Mouse (Mus musculus) midbrain, postnatal 0 days (tissue): ENCODE data around the gene Cdk17. TPM values are rescaled to one million over a fixed set of nuclear protein-coding genes. Genes with fewer than 3 reads are reported as not detected.

Source experiments
- ATAC-seq: fragments of 200-750 bp; cut with Nextera tagmentation; 2 replicates; pipeline ENCODE4 v1.8.0; 2017; ENCODE audit warnings: moderate number of reproducible peaks, mild to moderate bottlenecking, moderate TSS enrichment, moderate library complexity; ENCODE audit not compliant: low FRiP score
- DNase-seq: peaks from one replicate; pipeline ENCODE4 v3.0.0-alpha.2; 2015; ENCODE audit warnings: low spot score
- H3K27ac ChIP-seq: fragments of 300-500 bp; sonication (generic); 2 replicates; pipeline ENCODE4 v1.5.1; 2014; ENCODE audit warnings: low read depth, mild to moderate bottlenecking, low read length, mixed read lengths
- H3K27me3 ChIP-seq: fragments of 300-500 bp; sonication (generic); 2 replicates; pipeline ENCODE4 v1.6.1; 2014; ENCODE audit warnings: low read length, control low read depth, mixed read lengths; ENCODE audit not compliant: insufficient read depth
- H3K36me3 ChIP-seq: fragments of 300-500 bp; sonication (generic); 2 replicates; pipeline ENCODE4 v1.6.1; 2014; ENCODE audit warnings: low read length, control low read depth, mixed read lengths; ENCODE audit not compliant: insufficient read depth
- H3K4me1 ChIP-seq: fragments of 300-500 bp; sonication (generic); 2 replicates; pipeline ENCODE4 v1.6.1; 2014; ENCODE audit warnings: mild to moderate bottlenecking, control low read depth, antibody characterized with exemption, low read length, mixed read lengths; ENCODE audit not compliant: insufficient read depth
- H3K4me2 ChIP-seq: fragments of 300-500 bp; sonication (generic); 2 replicates; pipeline ENCODE4 v1.6.1; 2014; ENCODE audit warnings: low read depth, mild to moderate bottlenecking, low read length, mixed read lengths; ENCODE audit not compliant: poor library complexity, severe bottlenecking
- H3K4me3 ChIP-seq: fragments of 300-500 bp; sonication (generic); 2 replicates; pipeline ENCODE4 v1.5.1; 2014; ENCODE audit warnings: low read depth, mild to moderate bottlenecking, low read length, moderate library complexity
- H3K9ac ChIP-seq: fragments of 300-500 bp; sonication (generic); replicated peaks from 2 replicates; pipeline ENCODE4 v1.6.1; 2014; ENCODE audit warnings: mild to moderate bottlenecking, low read length, moderate library complexity, mixed read lengths; ENCODE audit not compliant: poor library complexity, severe bottlenecking
- H3K9me3 ChIP-seq: fragments of 300-500 bp; sonication (generic); 2 replicates; pipeline ENCODE4 v1.6.1; 2016; ENCODE audit warnings: low read length, control low read depth
- CTCF ChIP-seq: IDR thresholded peaks from 2 replicates; pipeline ENCODE4 v1.5.1; 2016; ENCODE audit warnings: antibody characterized with exemption, mild to moderate bottlenecking
- WGBS: fragments of 180-500 bp; shearing (Covaris S2); extraction: QIAGEN DNeasy Blood & Tissue Kit; methylation state at CpG from one replicate; pipeline ENCODE4 v1.1.7; 2014; 5-methylcytosine and 5-hydroxymethylcytosine counted together
- microRNA counts: library from miRNA; unstranded; fragments of <30 nt; microRNA quantifications from one replicate; lab custom pipeline; 2015
- microRNA-seq: library from miRNA; unstranded; fragments of <30 nt; microRNA quantifications from one replicate; pipeline ENCODE4, GENCODE M21; 2016; ENCODE audit warnings: borderline number of aligned reads
- polyA plus RNA-seq: library from polyadenylated mRNA; unstranded; fragments of >200 nt; fragmentation: Nextera tagmentation; extraction: Ambion mirVana; gene quantifications from 2 replicates; pipeline ENCODE4 v1.2.1, GENCODE M21; 2015
- total RNA-seq: library from RNA; depleted of rRNA; stranded (reverse); fragments of >200 nt; gene quantifications from 2 replicates; pipeline ENCODE4 v1.2.3, GENCODE M21; 2014; rRNA removed

Gene Cdk17
- total and polyA plus RNA-seq, 2 experiments from 2014 or later = 34.3 to 91.1 TPM

DNA sequence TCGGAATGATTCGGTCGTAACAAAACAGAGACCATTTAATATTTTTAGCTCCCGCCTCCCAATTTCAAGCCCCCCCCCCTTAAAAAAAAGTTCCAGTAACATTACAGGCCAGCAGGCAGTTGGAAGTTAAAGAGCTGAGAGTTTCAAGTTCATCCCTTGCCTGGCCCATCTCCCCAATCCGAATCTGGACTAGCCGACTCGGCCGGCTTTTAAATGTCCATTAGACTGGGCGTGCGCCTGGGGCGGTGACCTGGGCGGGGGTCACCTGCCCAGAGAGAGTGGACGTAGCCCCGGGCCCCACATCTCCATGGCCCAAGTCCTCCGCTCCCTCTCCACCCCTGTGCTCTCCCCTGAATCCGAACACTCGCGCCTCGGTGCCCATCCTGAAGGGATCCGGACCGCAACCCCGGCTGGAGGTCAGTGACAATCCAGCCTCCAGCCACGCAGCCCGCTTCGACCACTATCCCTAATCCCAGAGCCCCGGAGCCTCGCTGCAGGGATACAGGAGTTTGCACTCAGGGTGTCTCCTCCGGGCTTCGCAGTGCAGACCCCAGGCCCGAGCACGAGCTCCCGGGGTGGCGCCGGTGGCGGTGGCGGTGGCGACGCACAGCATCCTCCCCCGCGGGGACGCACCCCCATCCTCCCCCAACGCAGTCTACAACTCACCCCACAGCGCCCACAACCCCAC, 149.4 kb downstream of the Cdk17 start:
- Histone ChIP-seq H3K27ac (peak overlapping the region; percentile 57; the same call in 1 of the 2 replicates), H3K36me3 (no peaks in the 10 kb centered on the region), H3K27me3 (no peaks in the 10 kb centered on the region), H3K4me1 (no peaks in the 10 kb centered on the region; the same call in 1 of the 2 replicates), H3K9me3 (no peaks in the 10 kb centered on the region), H3K9ac (peak overlapping the region; percentile 64), H3K4me2 (peak overlapping the region; percentile 100), H3K4me3 (peak overlapping the region; percentile 52)
- no peak for ATAC-seq
- no peak for DNase-seq
- 0% methylated on average over 42 of the region's 43 CpGs for WGBS
- TF ChIP-seq CTCF = no peak

DNA sequence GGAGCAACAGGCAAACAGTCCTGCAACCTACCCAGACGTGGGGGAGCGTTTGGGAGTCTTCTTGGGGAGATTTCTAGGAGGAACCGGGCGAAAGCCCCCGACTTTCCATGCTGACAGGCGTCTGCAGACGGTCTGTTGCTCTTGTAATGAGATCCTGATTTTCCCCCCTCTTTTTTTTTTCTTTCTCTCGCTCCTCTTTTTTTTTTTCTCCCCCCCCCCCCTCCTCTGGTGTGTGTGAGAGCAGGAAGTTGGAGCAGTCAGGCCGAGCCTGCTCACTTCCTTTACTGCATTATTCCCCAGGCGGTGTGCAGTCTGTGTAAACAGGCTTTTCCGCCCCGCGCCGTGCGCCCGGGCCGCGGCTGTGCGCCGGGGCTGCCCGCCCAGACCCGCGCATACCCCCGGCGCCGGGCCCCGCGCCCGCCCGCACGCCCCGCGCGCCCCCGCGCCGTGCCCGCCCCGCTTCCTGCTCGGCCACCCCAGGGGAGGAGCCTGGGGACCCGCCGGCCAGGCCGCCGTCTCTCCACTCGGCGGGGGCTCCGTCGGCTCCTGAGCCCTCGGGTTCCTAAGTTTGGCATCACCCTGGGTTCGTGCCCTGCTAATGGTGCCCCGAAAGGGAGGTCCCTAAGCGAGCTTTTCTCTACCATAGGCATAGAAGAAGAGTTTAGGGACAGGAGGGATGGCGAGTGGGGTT, 150.2 kb downstream of the Cdk17 start, which contains the start of gene Elk3:
TSS of gene Elk3 (minus strand) at position 415 of the 691 bp plus-strand sequence.
- WGBS = under 1% methylated on average over 28 of the region's 53 CpGs

DNA sequence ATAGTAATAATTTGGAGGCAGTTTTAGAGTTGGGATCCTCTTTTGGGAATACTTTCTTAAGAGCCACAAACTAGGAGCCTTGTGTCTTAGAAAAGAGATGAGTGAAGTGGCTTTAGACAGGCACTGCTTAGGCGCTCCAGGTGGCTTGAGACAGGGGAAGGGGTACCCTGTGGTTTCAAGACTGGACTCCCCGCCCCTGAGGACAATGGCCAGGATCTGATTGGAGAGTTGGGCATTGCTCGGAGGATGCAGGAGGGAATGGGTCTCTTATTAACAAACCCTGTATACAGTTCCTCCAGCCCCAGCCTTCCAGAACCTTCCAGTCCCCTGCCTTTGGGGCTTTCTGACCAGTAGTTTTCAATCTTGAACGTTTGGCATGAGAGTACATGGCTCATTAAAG, 150.9 kb downstream of the Cdk17 start:
- Histone ChIP-seq H3K4me1 (no peaks in the 10 kb centered on the region; the same call in 1 of the 2 replicates), H3K27me3 (no peaks in the 10 kb centered on the region), H3K9ac (no peak overlapping the region), H3K4me3 (peak overlapping the region; percentile 52), H3K9me3 (no peaks in the 10 kb centered on the region), H3K36me3 (no peaks in the 10 kb centered on the region), H3K4me2 (peak overlapping the region; percentile 100; the same call in 1 of the 2 replicates), H3K27ac (no peak overlapping the region)
- no peak for TF ChIP-seq CTCF
- DNase-seq = no peak
- no peak for ATAC-seq
- WGBS = 13% methylated on average over 4 of the region's 4 CpGs

More for the DNA sequence above, 150.2 kb downstream of the Cdk17 start, which contains the start of gene Elk3:
- Histone ChIP-seq H3K36me3 (no peaks in the 10 kb centered on the region), H3K4me1 (no peaks in the 10 kb centered on the region; the same call in 1 of the 2 replicates), H3K9ac (peak within 1 kb of the TSS; percentile 64), H3K27ac (peak within 1 kb of the TSS; percentile 57), H3K4me3 (peak within 1 kb of the TSS; percentile 52), H3K27me3 (no peaks in the 10 kb centered on the region), H3K9me3 (no peaks in the 10 kb centered on the region), H3K4me2 (peak within 1 kb of the TSS; percentile 100)
- no peak for TF ChIP-seq CTCF
- DNase-seq (peak; percentile 53), ATAC-seq (peak; percentile 59; the same call in 1 of the 2 replicates)

MicroRNA genes within 50 kb of the gene (microRNA counts, 519-probe panel; counts per million panel counts)
- microRNA mmu-miR-1931 (lab: Ali Mortazavi, UCI) = 528 counts per million, percentile 58 among the panel's probes with 10 or more counts

Small RNA genes within 50 kb of the gene (microRNA-seq; reads per million reads assigned to microRNA genes)
- gene Mir1931 = not detected

Other genes starting within 250 kb of the Cdk17 start
- 4.7 and 4.9 TPM in 2 replicates for gene Cfap54, start 79.3 kb upstream of the Cdk17 start, total RNA-seq
- 3.2 and 4.2 TPM in 2 replicates for gene Cfap54, start 79.3 kb upstream of the Cdk17 start, polyA plus RNA-seq
- 6.9 and 8.1 TPM in 2 replicates for gene Elk3, start 150.3 kb downstream of the Cdk17 start, total RNA-seq
- 6.2 and 6.9 TPM in 2 replicates for gene Elk3, start 150.3 kb downstream of the Cdk17 start, polyA plus RNA-seq